Mouse (Mus musculus): ENCODE measurements around the gene Acvr2b. TPM values are rescaled to one million over a fixed set of nuclear protein-coding genes. Genes with fewer than 3 reads are reported as not detected.

Gene Acvr2b
- polyA plus RNA-seq (2015; fragmentation: Nextera tagmentation; extraction: Ambion mirVana), result 27.3 and 30.3 TPM in 2 replicates

GRCm38 (mm10) chr9:119401801-119402214 lies at the start of gene Acvr2b:
Gene Acvr2b, plus strand, starts transcription at chr9:119402118.

GRCm38 (mm10) chr9:119357331-119358057 lies 44.4 kb upstream of the Acvr2b start, which contains the start of gene Xylb:
Gene Xylb, plus strand, starts transcription at chr9:119357381.

GRCm38 (mm10) chr9:119365284-119365683 lies 36.6 kb upstream of the Acvr2b start, which contains the start of gene Slc22a14:
Gene Slc22a14, minus strand, starts transcription at chr9:119365553.

GRCm38 (mm10) chr9:119444738-119445429 lies 43.0 kb downstream of the Acvr2b start, which contains the start of gene Exog:
Gene Exog, plus strand, starts transcription at chr9:119444943.

Other genes with a start within 250 kb of the Acvr2b start
- gene Acaa1b, start 245.0 kb upstream of the Acvr2b start, polyA plus RNA-seq (2015; fragmentation: Nextera tagmentation; extraction: Ambion mirVana), result 5.2 and 5.3 TPM in 2 replicates
- gene Gm47289, start 243.0 kb upstream of the Acvr2b start, polyA plus RNA-seq (2015; fragmentation: Nextera tagmentation; extraction: Ambion mirVana), result not detected in 2 replicates
- not detected in 2 replicates for gene Slc22a13, start 193.0 kb upstream of the Acvr2b start, polyA plus RNA-seq (2015; fragmentation: Nextera tagmentation; extraction: Ambion mirVana)
- 11.4 and 13.6 TPM in 2 replicates for gene Oxsr1, start 79.7 kb upstream of the Acvr2b start, polyA plus RNA-seq (2015; fragmentation: Nextera tagmentation; extraction: Ambion mirVana)
- 86.4 and 96.2 TPM in 2 replicates for gene Acaa1a, start 62.4 kb upstream of the Acvr2b start, polyA plus RNA-seq (2015; fragmentation: Nextera tagmentation; extraction: Ambion mirVana)
- gene Myd88, start 60.7 kb upstream of the Acvr2b start, polyA plus RNA-seq (2015; fragmentation: Nextera tagmentation; extraction: Ambion mirVana), result 6.7 and 7.3 TPM in 2 replicates
- gene Xylb, start 44.7 kb upstream of the Acvr2b start, polyA plus RNA-seq (2015; fragmentation: Nextera tagmentation; extraction: Ambion mirVana), result 2.9 and 3.5 TPM in 2 replicates
- 0.18 TPM in 1 of 2 replicates, not detected in the other for gene Slc22a14, start 36.6 kb upstream of the Acvr2b start, polyA plus RNA-seq (2015; fragmentation: Nextera tagmentation; extraction: Ambion mirVana)
- 33.4 and 34.5 TPM in 2 replicates for gene Exog, start 42.8 kb downstream of the Acvr2b start, polyA plus RNA-seq (2015; fragmentation: Nextera tagmentation; extraction: Ambion mirVana)
- 0.36 and 0.43 TPM in 2 replicates for gene Scn5a, start 176.9 kb downstream of the Acvr2b start, polyA plus RNA-seq (2015; fragmentation: Nextera tagmentation; extraction: Ambion mirVana)

Data from neural tube, postnatal 0 days (tissue).